Mouse (Mus musculus): ENCODE results near the gene Slc29a4.

GRCm38 (mm10) chr5:142726748-142727147 lies 34.4 kb downstream of the Slc29a4 start:
- TF ChIP-seq POLR2A (IDR thresholded peaks at IDR 0.05; ENCODE audit: borderline replicate concordance, insufficient read depth, low read length) (no peak), CTCF (IDR thresholded peaks at IDR 0.05; ENCODE audit: borderline replicate concordance, insufficient read depth, low read depth, low read length) (no peak)
